Mouse (Mus musculus): ENCODE measurements at regions not wholly inside any gene's neighbourhood (a gene's known extent, or its start where the extent isn't known, plus 50 kb on each side); places are given as distances from the start of the nearest gene placed in this dataset.

- Histone ChIP-seq H3K4me3 (ENCODE audit: low read length) (no peak overlapping the region), H3K4me2 (replicated peaks; ENCODE audit: low read depth, low read length) (no peak overlapping the region), H3K27me3 (ENCODE audit: insufficient read depth, low read length) (no peaks in the 10 kb centered on the region), H3K36me3 (ENCODE audit: insufficient read depth, low read length) (no peaks in the 10 kb centered on the region), H3K4me1 (ENCODE audit: insufficient read depth, low read length) (peaks cover 13% of the 10 kb centered on the region), H3K9me3 (ENCODE audit: low read length) (no peaks in the 10 kb centered on the region), H3K9ac (replicated peaks; ENCODE audit: low read length) (no peak overlapping the region), H3K27ac (ENCODE audit: low read length) (peak overlapping the region; percentile 65)
- 55% methylated on average over 6 of the region's 6 CpGs for WGBS
- ATAC-seq (ENCODE audit: low FRiP score, low TSS enrichment): no peak
Observed at GRCm38 (mm10) chr12:71746011-71746410, 84.9 kb upstream of the Daam1 start.

- ATAC-seq (ENCODE audit: low FRiP score, low TSS enrichment): no peak
- 77% methylated on average over 10 of the region's 10 CpGs for WGBS
- peak overlapping the region; percentile 92 for H3K27ac ChIP-seq (ENCODE audit: low read length)
- H3K4me1 ChIP-seq (ENCODE audit: insufficient read depth, low read length): peaks cover 14% of the 10 kb centered on the region
- no peaks in the 10 kb centered on the region for H3K9me3 ChIP-seq (ENCODE audit: low read length)
- H3K27me3 ChIP-seq (ENCODE audit: insufficient read depth, low read length): no peaks in the 10 kb centered on the region
- no peak overlapping the region for H3K9ac ChIP-seq (replicated peaks; ENCODE audit: low read length)
- H3K4me2 ChIP-seq (replicated peaks; ENCODE audit: low read depth, low read length): no peak overlapping the region
- H3K4me3 ChIP-seq (ENCODE audit: low read length): no peak overlapping the region
- no peaks in the 10 kb centered on the region for H3K36me3 ChIP-seq (ENCODE audit: insufficient read depth, low read length)
Observed at GRCm38 (mm10) chr12:71747386-71747785, 83.5 kb upstream of the Daam1 start.

GRCm38 (mm10) chr12:71747831-71748368, 83.0 kb upstream of the Daam1 start:
- Histone ChIP-seq H3K27me3 (ENCODE audit: insufficient read depth, low read length) (no peaks in the 10 kb centered on the region), H3K4me1 (ENCODE audit: insufficient read depth, low read length) (peaks cover 16% of the 10 kb centered on the region), H3K27ac (ENCODE audit: low read length) (peak overlapping the region; percentile 92), H3K4me2 (replicated peaks; ENCODE audit: low read depth, low read length) (peak overlapping the region; percentile 17; the same call in 1 of the 2 replicates), H3K9me3 (ENCODE audit: low read length) (no peaks in the 10 kb centered on the region), H3K36me3 (ENCODE audit: insufficient read depth, low read length) (no peaks in the 10 kb centered on the region), H3K4me3 (ENCODE audit: low read length) (no peak overlapping the region), H3K9ac (replicated peaks; ENCODE audit: low read length) (no peak overlapping the region; the same call in 1 of the 2 replicates)
- ATAC-seq (ENCODE audit: low FRiP score, low TSS enrichment): peak; percentile 65; the same call in 1 of the 2 replicates
- 32% methylated on average over 14 of the region's 14 CpGs for WGBS

GRCm38 (mm10) chr12:71748731-71749130, 82.1 kb upstream of the Daam1 start:
- H3K36me3 ChIP-seq (ENCODE audit: insufficient read depth, low read length): no peaks in the 10 kb centered on the region
- H3K27me3 ChIP-seq (ENCODE audit: insufficient read depth, low read length): no peaks in the 10 kb centered on the region
- 38% methylated on average over 4 of the region's 4 CpGs for WGBS
- ATAC-seq (ENCODE audit: low FRiP score, low TSS enrichment): peak; percentile 85
- peak overlapping the region; percentile 92 for H3K27ac ChIP-seq (ENCODE audit: low read length)
- H3K4me1 ChIP-seq (ENCODE audit: insufficient read depth, low read length): peaks cover 16% of the 10 kb centered on the region
- H3K9ac ChIP-seq (replicated peaks; ENCODE audit: low read length): no peak overlapping the region
- no peaks in the 10 kb centered on the region for H3K9me3 ChIP-seq (ENCODE audit: low read length)
- H3K4me2 ChIP-seq (replicated peaks; ENCODE audit: low read depth, low read length): no peak overlapping the region
- H3K4me3 ChIP-seq (ENCODE audit: low read length): no peak overlapping the region

GRCm38 (mm10) chr12:71749668-71750067, 81.2 kb upstream of the Daam1 start:
- no peaks in the 10 kb centered on the region for H3K27me3 ChIP-seq (ENCODE audit: insufficient read depth, low read length)
- H3K4me3 ChIP-seq (ENCODE audit: low read length): no peak overlapping the region
- H3K27ac ChIP-seq (ENCODE audit: low read length): no peak overlapping the region
- 79% methylated on average over 2 of the region's 2 CpGs for WGBS
- no peak overlapping the region for H3K9ac ChIP-seq (replicated peaks; ENCODE audit: low read length)
- no peaks in the 10 kb centered on the region for H3K9me3 ChIP-seq (ENCODE audit: low read length)
- no peaks in the 10 kb centered on the region for H3K36me3 ChIP-seq (ENCODE audit: insufficient read depth, low read length)
- H3K4me2 ChIP-seq (replicated peaks; ENCODE audit: low read depth, low read length): no peak overlapping the region
- peaks cover 16% of the 10 kb centered on the region for H3K4me1 ChIP-seq (ENCODE audit: insufficient read depth, low read length)
- ATAC-seq (ENCODE audit: low FRiP score, low TSS enrichment): no peak

- Histone ChIP-seq H3K9me3 (ENCODE audit: low read length) (no peaks in the 10 kb centered on the region), H3K9ac (replicated peaks; ENCODE audit: low read length) (no peak overlapping the region), H3K27me3 (ENCODE audit: insufficient read depth, low read length) (no peaks in the 10 kb centered on the region), H3K4me1 (ENCODE audit: insufficient read depth, low read length) (peaks cover 13% of the 10 kb centered on the region), H3K27ac (ENCODE audit: low read length) (no peak overlapping the region), H3K4me3 (ENCODE audit: low read length) (no peak overlapping the region), H3K36me3 (ENCODE audit: insufficient read depth, low read length) (no peaks in the 10 kb centered on the region), H3K4me2 (replicated peaks; ENCODE audit: low read depth, low read length) (no peak overlapping the region)
- no peak for ATAC-seq (ENCODE audit: low FRiP score, low TSS enrichment)
- WGBS: 28% methylated on average over 6 of the region's 7 CpGs
Observed at GRCm38 (mm10) chr12:71752741-71753260, 78.1 kb upstream of the Daam1 start.

GRCm38 (mm10) chr12:71753276-71753675, 77.6 kb upstream of the Daam1 start:
- no peak overlapping the region for H3K4me2 ChIP-seq (replicated peaks; ENCODE audit: low read depth, low read length)
- H3K9ac ChIP-seq (replicated peaks; ENCODE audit: low read length): no peak overlapping the region
- no peaks in the 10 kb centered on the region for H3K9me3 ChIP-seq (ENCODE audit: low read length)
- no peaks in the 10 kb centered on the region for H3K36me3 ChIP-seq (ENCODE audit: insufficient read depth, low read length)
- no peak overlapping the region for H3K4me3 ChIP-seq (ENCODE audit: low read length)
- 82% methylated on average over 3 of the region's 3 CpGs for WGBS
- ATAC-seq (ENCODE audit: low FRiP score, low TSS enrichment): no peak
- H3K27me3 ChIP-seq (ENCODE audit: insufficient read depth, low read length): no peaks in the 10 kb centered on the region
- H3K4me1 ChIP-seq (ENCODE audit: insufficient read depth, low read length): peaks cover 12% of the 10 kb centered on the region
- no peak overlapping the region for H3K27ac ChIP-seq (ENCODE audit: low read length)

GRCm38 (mm10) chr12:71763194-71763593, 67.7 kb upstream of the Daam1 start:
- no peak; the same call in 1 of the 2 replicates for ATAC-seq (ENCODE audit: low FRiP score, low TSS enrichment)
- 44% methylated on average over 4 of the region's 4 CpGs for WGBS

GRCm38 (mm10) chr12:71766086-71766485, 64.8 kb upstream of the Daam1 start:
- ATAC-seq (ENCODE audit: low FRiP score, low TSS enrichment): no peak
- Histone ChIP-seq H3K36me3 (ENCODE audit: insufficient read depth, low read length) (no peaks in the 10 kb centered on the region), H3K4me2 (replicated peaks; ENCODE audit: low read depth, low read length) (no peak overlapping the region), H3K9me3 (ENCODE audit: low read length) (no peaks in the 10 kb centered on the region), H3K4me1 (ENCODE audit: insufficient read depth, low read length) (0 out of 2 replicates have a peak, but pooled peaks cover 6% of the 10 kb centered on the region), H3K9ac (replicated peaks; ENCODE audit: low read length) (no peak overlapping the region), H3K27ac (ENCODE audit: low read length) (no peak overlapping the region), H3K27me3 (ENCODE audit: insufficient read depth, low read length) (no peaks in the 10 kb centered on the region), H3K4me3 (ENCODE audit: low read length) (no peak overlapping the region)
- WGBS: 84% methylated on average over 4 of the region's 4 CpGs

More at GRCm38 (mm10) chr12:71763194-71763593, 67.7 kb upstream of the Daam1 start:
- H3K4me2 ChIP-seq (replicated peaks; ENCODE audit: low read depth, low read length): peak overlapping the region; percentile 30
- no peaks in the 10 kb centered on the region for H3K36me3 ChIP-seq (ENCODE audit: insufficient read depth, low read length)
- no peaks in the 10 kb centered on the region for H3K9me3 ChIP-seq (ENCODE audit: low read length)
- no peak overlapping the region for H3K9ac ChIP-seq (replicated peaks; ENCODE audit: low read length)
- no peak overlapping the region for H3K27ac ChIP-seq (ENCODE audit: low read length)
- H3K4me1 ChIP-seq (ENCODE audit: insufficient read depth, low read length): no peaks in the 10 kb centered on the region
- no peaks in the 10 kb centered on the region for H3K27me3 ChIP-seq (ENCODE audit: insufficient read depth, low read length)
- H3K4me3 ChIP-seq (ENCODE audit: low read length): no peak overlapping the region; the same call in 1 of the 2 replicates

- WGBS: 93% methylated on average over 1 of the region's 1 CpGs
Observed at GRCm38 (mm10) chr12:71766636-71767035, 64.2 kb upstream of the Daam1 start.

More at GRCm38 (mm10) chr12:71766636-71767035, 64.2 kb upstream of the Daam1 start:
- Histone ChIP-seq H3K36me3 (ENCODE audit: insufficient read depth, low read length) (no peaks in the 10 kb centered on the region), H3K27me3 (ENCODE audit: insufficient read depth, low read length) (no peaks in the 10 kb centered on the region), H3K4me1 (ENCODE audit: insufficient read depth, low read length) (0 out of 2 replicates have a peak, but pooled peaks cover 6% of the 10 kb centered on the region), H3K9me3 (ENCODE audit: low read length) (no peaks in the 10 kb centered on the region), H3K4me3 (ENCODE audit: low read length) (no peak overlapping the region), H3K27ac (ENCODE audit: low read length) (no peak overlapping the region), H3K9ac (replicated peaks; ENCODE audit: low read length) (no peak overlapping the region), H3K4me2 (replicated peaks; ENCODE audit: low read depth, low read length) (no peak overlapping the region)
- ATAC-seq (ENCODE audit: low FRiP score, low TSS enrichment): no peak

Data from kidney, embryonic 16.5 days (tissue).